Mouse (Mus musculus): Measurements from ENCODE around the gene Slc6a6.

- TF ChIP-seq POLR2A (IDR thresholded peaks at IDR 0.05; ENCODE audit: insufficient read length, low read depth), result peak; percentile 45
- no peak for TF ChIP-seq USF1 (IDR thresholded peaks at IDR 0.05; ENCODE audit: low read depth)
- TF ChIP-seq POLR2AphosphoS2 (IDR thresholded peaks at IDR 0.05; ENCODE audit: insufficient read length, low read depth), result no peak
- peak; percentile 80 for TF ChIP-seq TCF12 (IDR thresholded peaks at IDR 0.05; ENCODE audit: insufficient read depth, poor library complexity, severe bottlenecking)
- peak; percentile 28 to 93 (median 78) for TF ChIP-seq MYOD1 (IDR thresholded peaks at IDR 0.05; ENCODE audit: control insufficient read depth in 1 of 3, insufficient read length in 2 of 3, low read depth in 2 of 3)
- no peak for TF ChIP-seq SRF (IDR thresholded peaks at IDR 0.05; ENCODE audit: control insufficient read depth, insufficient read length, low read depth)
- no peak for TF ChIP-seq CEBPB (IDR thresholded peaks at IDR 0.05; ENCODE audit: insufficient read depth, poor library complexity, severe bottlenecking)
- no peak for TF ChIP-seq MAX (IDR thresholded peaks at IDR 0.05; ENCODE audit: low read depth)
- no peak for TF ChIP-seq REST (IDR thresholded peaks at IDR 0.05; ENCODE audit: insufficient read depth, insufficient read length)
- peak; percentile 93 to 98 (median 96) for TF ChIP-seq MYOG (IDR thresholded peaks at IDR 0.05; ENCODE audit: control insufficient read depth in 1 of 3, insufficient read depth in 1 of 3, insufficient read length in 2 of 3, low read depth in 2 of 3)
- no peak for TF ChIP-seq E2F4 (IDR thresholded peaks at IDR 0.05; ENCODE audit: insufficient read depth)
- peak; percentile 74 for TF ChIP-seq TCF3 (IDR thresholded peaks at IDR 0.05; ENCODE audit: insufficient read length, low read depth)
Observed at GRCm38 (mm10) chr6:91659841-91660509, 23.9 kb upstream of the Slc6a6 start.

Data from myocyte (in vitro differentiated cells).